Mouse (Mus musculus): Measurements from ENCODE around the gene Tas2r103.

Tas2r103 gene

GRCm38 (mm10) chr6:133037001-133037400 lies at the start of gene Tas2r103:
Gene Tas2r103 (minus strand): TSS chr6:133037101.
- in situ Hi-C loops (cut with MboI, MseI), result loop anchor here in 1 of 2 experiments (5.0 kb wide), 1 partner anchor 65 kb away; no protein-coding TSS in a partner anchor

- in situ Hi-C loops (cut with MboI, MseI), result no loop called here
Measured at GRCm38 (mm10) chr6:133055716-133056115, 18.8 kb upstream of the Tas2r103 start, which contains the start of gene Tas2r140. Gene Tas2r140 (minus strand): TSS chr6:133055816.

Measured in T-helper 17 cell (primary cell).